In the genomic region with DNA sequence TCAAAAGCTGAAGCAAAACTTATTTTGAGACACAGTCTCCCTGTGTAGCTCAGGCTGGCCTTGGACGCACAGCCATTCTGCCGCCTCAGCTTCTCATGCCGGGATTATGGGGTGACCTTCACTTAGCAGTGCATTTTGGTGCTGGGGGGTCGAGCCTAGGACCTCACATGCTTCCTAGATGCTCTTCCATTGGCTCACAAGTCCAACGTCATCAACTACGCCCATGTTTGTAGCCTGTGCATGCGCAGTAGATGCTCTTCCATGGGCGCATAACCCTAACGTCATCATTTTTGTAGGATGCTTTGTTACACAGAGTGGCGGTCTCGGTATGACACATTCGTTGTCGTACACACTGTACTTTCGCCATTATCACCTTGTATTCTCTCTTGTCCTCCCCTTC, we compare ENCODE assay signal across 24 mouse cellular contexts. TPM values are rescaled to one million over a fixed set of nuclear protein-coding genes. Genes with fewer than 3 reads are reported as not detected.
DNase-seq lines count a peak whose midpoint lies in the region; ATAC-seq and TF ChIP-seq lines count a peak whose summit lies in the region.
"Had no signal": no experiment of that assay in that cellular context is flagged by ENCODE, and none has a peak within 500 bp of the region (broad histone marks: within the 10 kb centered on the region; RNA-seq: fewer than 3 reads in every experiment).

No protein-coding gene starts in this region.

- ATAC-seq in hindbrain, embryonic 14.5 days (ENCODE audit: low FRiP score) = no peak
- ATAC-seq: forebrain, embryonic 14.5 days; forebrain, embryonic 16.5 days; Patski had no signal

- no peaks in the 10 kb centered on the region for H3K36me3 ChIP-seq in testis, adult 2 months (ENCODE audit: control insufficient read depth, insufficient read depth, low read length)
- no peaks in the 10 kb centered on the region for H3K36me3 ChIP-seq in hindbrain, embryonic 14.5 days (replicated peaks; ENCODE audit: control insufficient read depth, insufficient read depth)
- no peaks in the 10 kb centered on the region for H3K36me3 ChIP-seq in thymus, adult 2 months (ENCODE audit: control insufficient read depth, insufficient read depth, low read length)
- H3K36me3 ChIP-seq: embryonic facial prominence, embryonic 13.5 days; embryonic facial prominence, embryonic 15.5 days; forebrain, embryonic 10.5 days; forebrain, embryonic 12.5 days; G1E had no signal

- H3K4me3 ChIP-seq in testis, adult 2 months (ENCODE audit: control insufficient read depth, low read depth, low read length) = peak overlapping the region; percentile 44
- H3K4me3 ChIP-seq in hindbrain, embryonic 14.5 days (replicated peaks; ENCODE audit: low read length) = no peak overlapping the region
- H3K4me3 ChIP-seq in thymus, adult 2 months (ENCODE audit: control insufficient read depth, insufficient read depth, low read length) = no peak overlapping the region
- H3K4me3 ChIP-seq: embryonic facial prominence, embryonic 13.5 days; embryonic facial prominence, embryonic 15.5 days; erythroblast, embryonic 14.5 days; forebrain, embryonic 10.5 days; forebrain, embryonic 12.5 days had no signal

- peaks cover 5% of the 10 kb centered on the region; the same call in 1 of the 2 replicates for H3K9me3 ChIP-seq in hindbrain, embryonic 14.5 days (ENCODE audit: control insufficient read depth, low read length)
- H3K9me3 ChIP-seq: embryonic facial prominence, embryonic 13.5 days; embryonic facial prominence, embryonic 15.5 days had no signal

- H3K4me2 ChIP-seq in hindbrain, embryonic 14.5 days (replicated peaks) = no peak overlapping the region
- H3K4me2 ChIP-seq: embryonic facial prominence, embryonic 13.5 days; embryonic facial prominence, embryonic 15.5 days; forebrain, embryonic 12.5 days had no signal

- 93% methylated on average over 14 of the region's 14 CpGs for WGBS in hindbrain, embryonic 14.5 days
- 96% methylated on average over 14 of the region's 14 CpGs for WGBS in thymus, adult 2 months

- DNase-seq in testis, postnatal 10 days (ENCODE audit: low spot score) = no peak
- DNase-seq in R1 (ENCODE audit: low read depth, low spot score) = peak; percentile 78
- DNase-seq in hindbrain, embryonic 14.5 days (ENCODE audit: low spot score) = no peak
- DNase-seq in thymus, adult 2 months = no peak
- DNase-seq: adrenal gland, adult 2 months; adrenal gland, postnatal 10 days; adrenal gland, postnatal 25 days; cerebellum, adult 11 months; cerebellum, adult 18-20 months; cerebellum, adult 8-10 months; cerebellum, adult 9-11 months; cerebellum, postnatal 14 days; cerebellum, postnatal 36 days; embryo, embryonic 11 days had no signal

- H3K4me1 ChIP-seq in testis, adult 2 months (ENCODE audit: control insufficient read depth, insufficient read depth, low read length) = no peaks in the 10 kb centered on the region
- no peaks in the 10 kb centered on the region for H3K4me1 ChIP-seq in hindbrain, embryonic 14.5 days (replicated peaks; ENCODE audit: control insufficient read depth, insufficient read depth, low read length)
- H3K4me1 ChIP-seq in thymus, adult 2 months (replicated peaks; ENCODE audit: control insufficient read depth, insufficient read depth, low read length) = no peaks in the 10 kb centered on the region
- H3K4me1 ChIP-seq: embryonic facial prominence, embryonic 13.5 days; embryonic facial prominence, embryonic 15.5 days; forebrain, embryonic 12.5 days had no signal

- TF ChIP-seq CTCF in testis, adult 2 months (IDR thresholded peaks at IDR 0.05; ENCODE audit: control insufficient read depth, insufficient read depth, insufficient replicate concordance, low read depth, low read length) = no peak
- no peak for TF ChIP-seq CTCF in thymus, adult 2 months (IDR thresholded peaks at IDR 0.05; ENCODE audit: borderline replicate concordance, control insufficient read depth, extremely low read depth, insufficient read depth, low read length, poor library complexity)

- no peak for TF ChIP-seq POLR2A in testis, adult 2 months (IDR thresholded peaks at IDR 0.05; ENCODE audit: control insufficient read depth, low read depth, low read length)
- TF ChIP-seq POLR2A in thymus, adult 2 months (IDR thresholded peaks at IDR 0.05; ENCODE audit: control insufficient read depth, extremely low read depth, insufficient read depth, low read length, poor library complexity) = no peak

- no peak overlapping the region for H3K27ac ChIP-seq in testis, adult 2 months (ENCODE audit: control insufficient read depth, insufficient read depth, low read depth, low read length)
- H3K27ac ChIP-seq in hindbrain, embryonic 14.5 days = no peak overlapping the region
- no peak overlapping the region for H3K27ac ChIP-seq in thymus, adult 2 months (ENCODE audit: control insufficient read depth, insufficient read depth, low read length)
- H3K27ac ChIP-seq: embryonic facial prominence, embryonic 13.5 days; embryonic facial prominence, embryonic 15.5 days; forebrain, embryonic 10.5 days; forebrain, embryonic 12.5 days had no signal

- H3K27me3 ChIP-seq in testis, adult 2 months (ENCODE audit: control insufficient read depth, insufficient read depth, low read length) = no peaks in the 10 kb centered on the region
- H3K27me3 ChIP-seq in hindbrain, embryonic 14.5 days (ENCODE audit: control insufficient read depth, insufficient read depth, low read length) = no peaks in the 10 kb centered on the region
- no peaks in the 10 kb centered on the region for H3K27me3 ChIP-seq in thymus, adult 2 months (ENCODE audit: control insufficient read depth, insufficient read depth, low read length)
- H3K27me3 ChIP-seq: embryonic facial prominence, embryonic 13.5 days; embryonic facial prominence, embryonic 15.5 days; forebrain, embryonic 12.5 days had no signal

- no peak overlapping the region for H3K9ac ChIP-seq in hindbrain, embryonic 14.5 days
- H3K9ac ChIP-seq: embryonic facial prominence, embryonic 13.5 days; embryonic facial prominence, embryonic 15.5 days; forebrain, embryonic 12.5 days had no signal

RNA-seq across cellular contexts. Expression of a gene that starts 46.5 kb away (rescaled TPM):
- 2.0 and 2.1 TPM in 2 replicates for polyA plus RNA-seq in testis, adult 2 months (2012; rRNA removed)
- polyA plus RNA-seq in hindbrain, embryonic 14.5 days (2014; fragmentation: Nextera tagmentation; extraction: Ambion mirVana) = 7.5 and 8.0 TPM in 2 replicates
- polyA plus RNA-seq in thymus, adult 2 months (2012; rRNA removed) = 0.54 and 0.84 TPM in 2 replicates
- polyA plus RNA-seq: erythroblast, embryonic 14.5 days; G1E; Patski had no signal
